Mouse (Mus musculus) layer of hippocampus, postnatal 14 days (tissue): ENCODE results near the gene Agfg2. TPM values are rescaled to one million over a fixed set of nuclear protein-coding genes. Genes with fewer than 3 reads are reported as not detected.
A peak's percentile ranks its signal among the peaks of the same experiment; 100 is the strongest.
"Not testable (repeated sequence)": the region's sequence is repeated elsewhere in the genome, so short reads cannot be mapped to it uniquely, and the experiment has no call there.

Source experiments
- DNase-seq, 2 experiments: peaks; one replicate each; pipeline ENCODE4 v3.0.0; 2021 to 2022; ENCODE audit warnings: low spot score in 2 of 2, mixed read lengths in 1 of 2
- total RNA-seq, 2 experiments: library from RNA; stranded (reverse); gene quantifications; 2 replicates each; pipeline ENCODE4 v1.2.3; 2021

Agfg2 gene
- total RNA-seq, 2 experiments from 2014 or later, result 51.7 to 56.5 TPM

DNA sequence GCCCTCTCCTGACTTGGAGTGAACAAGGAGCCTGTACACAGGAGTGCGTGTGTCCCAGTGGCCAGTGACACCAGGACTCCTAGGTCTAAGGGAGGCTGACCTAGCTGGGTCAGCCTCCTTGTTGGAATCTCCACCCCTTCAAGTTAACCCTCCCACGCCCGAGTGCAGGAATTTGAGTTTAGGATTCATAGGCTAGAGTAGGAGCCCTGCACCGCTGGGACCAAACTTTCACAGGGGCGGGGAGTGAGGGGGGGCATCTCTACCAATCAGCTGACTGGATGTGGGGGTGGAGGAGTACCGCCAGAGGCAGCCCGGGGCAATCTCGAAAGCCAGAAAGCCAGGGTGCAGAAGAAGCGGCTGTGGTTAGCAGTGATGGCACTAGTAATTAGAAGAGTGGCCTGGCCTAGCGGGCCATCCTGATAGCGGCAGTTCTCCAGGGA is 38.9 kb downstream of the Agfg2 start, which contains the start of gene Irs3:
Irs3 (minus strand) TSS at position 63 of the 440 bp plus-strand sequence.
- DNase-seq, result no peak

- DNase-seq, result no peak
These were observed 39.4 kb downstream of the Agfg2 start for GRCm38 (mm10) chr5:137645091-137645651.

GRCm38 (mm10) chr5:137644484-137644883 is 40.0 kb downstream of the Agfg2 start:
- DNase-seq, result no peak

- no peak for DNase-seq
These were observed 41.6 kb downstream of the Agfg2 start for GRCm38 (mm10) chr5:137642886-137643285.

DNA sequence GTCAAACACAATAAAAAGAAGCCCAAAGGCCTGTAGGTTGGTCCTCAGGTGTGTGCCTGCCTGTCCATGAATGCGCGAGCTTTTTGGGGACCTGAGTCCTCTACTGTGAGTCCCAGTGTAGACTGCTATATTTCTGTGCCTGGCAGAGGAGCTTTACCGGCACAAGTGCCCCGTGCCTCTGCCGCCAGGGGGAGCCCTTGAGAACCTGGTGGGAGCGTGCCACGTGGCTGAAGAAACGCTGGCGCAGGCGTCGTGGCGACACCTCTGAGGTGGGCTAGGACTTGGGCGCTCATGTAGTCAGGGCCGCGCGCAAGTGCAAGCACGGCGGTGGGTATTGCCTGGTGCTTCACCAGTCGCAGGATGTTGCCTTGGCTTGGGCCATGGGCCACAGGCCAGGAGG is 43.5 kb downstream of the Agfg2 start, which contains the start of gene Sap25:
Sap25 (plus strand) TSS at position 281 of the 400 bp plus-strand sequence.
- DNase-seq, result no peak

DNA sequence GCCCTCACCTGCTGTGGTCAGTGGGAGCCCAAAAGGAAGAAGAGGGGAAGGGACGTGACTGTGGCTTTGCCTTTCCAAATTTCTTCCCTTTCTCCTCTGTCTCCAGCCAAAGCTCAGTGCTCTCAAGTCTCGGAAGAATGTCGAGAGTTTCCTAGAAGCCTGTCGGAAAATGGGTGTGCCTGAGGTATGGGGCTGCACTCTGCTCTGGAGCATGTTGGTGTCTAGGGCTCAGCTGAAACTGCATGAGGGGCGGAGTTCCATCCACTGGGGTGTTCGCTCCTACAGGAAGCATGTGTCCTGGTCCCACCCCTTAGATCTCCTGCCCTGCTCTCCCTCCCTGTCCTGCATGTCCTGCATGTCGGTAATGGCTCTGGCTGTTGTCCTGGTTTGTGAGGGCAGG is 45.1 kb downstream of the Agfg2 start:
- DNase-seq, result no peak

- DNase-seq, result no peak
These were observed 51.0 kb downstream of the Agfg2 start for GRCm38 (mm10) chr5:137633397-137634084.

DNA sequence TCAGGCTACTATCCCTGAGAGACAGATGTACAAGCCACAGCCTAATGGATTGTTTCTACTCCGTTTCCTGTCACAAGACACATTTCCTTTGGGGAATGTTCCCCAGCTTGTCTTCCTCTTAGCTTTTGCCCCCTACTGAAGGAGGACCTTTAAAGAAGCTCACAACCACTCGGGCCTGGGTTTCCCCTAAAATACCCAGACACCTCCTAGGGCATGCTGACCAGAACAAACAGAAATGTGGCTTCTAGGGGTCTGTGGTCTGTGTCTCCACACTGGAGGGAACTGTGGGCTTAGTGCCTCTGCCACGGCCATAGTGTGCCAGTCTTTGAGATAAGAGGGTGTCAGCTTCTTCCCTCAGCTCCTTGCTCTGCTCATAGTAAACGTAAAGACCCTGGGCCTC is 52.9 kb downstream of the Agfg2 start:
- no peak for DNase-seq

DNA sequence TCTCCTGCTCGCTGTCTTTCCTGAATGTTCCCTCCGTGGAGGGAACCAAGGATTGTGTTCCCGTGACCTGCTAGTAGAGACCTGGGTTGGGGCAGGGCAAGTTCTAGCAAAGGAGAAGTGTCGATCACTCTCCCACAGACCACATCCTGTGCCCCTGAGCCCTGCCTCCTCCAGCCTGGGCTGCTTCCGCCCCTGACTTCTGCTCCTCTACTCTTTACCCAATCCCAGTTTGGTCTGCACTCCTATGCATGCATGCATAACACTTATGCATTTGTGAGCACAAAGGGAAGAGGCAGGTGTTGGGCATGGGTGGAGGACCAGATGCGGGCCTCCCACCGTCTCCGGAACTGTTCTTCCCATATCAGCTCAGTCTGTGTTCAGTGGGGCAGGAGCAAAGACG is 53.4 kb downstream of the Agfg2 start:
- no peak for DNase-seq

- DNase-seq, result no peak
These were observed 53.9 kb downstream of the Agfg2 start for GRCm38 (mm10) chr5:137630602-137631001.

DNA sequence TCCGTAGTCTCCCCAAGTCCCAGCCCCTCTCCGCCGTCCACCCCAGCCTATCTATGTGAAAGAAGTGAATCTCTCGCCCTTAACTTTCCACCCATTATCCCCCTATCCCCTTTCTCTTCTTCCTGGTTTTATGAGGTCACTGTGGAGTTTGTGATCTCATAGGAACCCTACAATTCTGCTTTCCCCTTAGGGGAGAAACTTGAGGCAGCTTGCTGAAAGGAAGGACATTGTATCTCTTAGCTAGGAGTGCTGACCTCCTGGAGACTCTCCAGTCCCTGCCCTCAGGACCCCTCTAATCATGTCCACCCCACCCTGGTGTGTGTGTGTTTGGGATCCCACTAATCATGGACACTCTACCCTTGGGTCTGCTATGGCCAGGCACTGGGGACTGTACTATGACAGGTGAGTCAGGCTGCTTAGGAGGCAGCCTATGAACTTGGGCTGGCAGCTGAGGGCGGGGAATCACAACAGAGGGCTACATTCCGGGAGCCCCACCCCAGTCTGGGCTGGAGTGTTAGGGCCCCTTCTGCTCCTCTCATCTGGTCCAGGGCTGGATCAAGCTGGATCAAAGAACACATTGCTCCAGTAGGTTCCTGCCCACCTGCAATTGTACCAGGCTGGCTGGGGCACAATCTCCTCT is 54.5 kb downstream of the Agfg2 start:
- no peak for DNase-seq

- no peak for DNase-seq
These were observed 55.2 kb downstream of the Agfg2 start for GRCm38 (mm10) chr5:137629306-137629721.

- DNase-seq, result peak; percentile 96 to 100
These were observed 55.8 kb downstream of the Agfg2 start, which contains the start of the genes Fbxo24, Lrch4 and Gm20605 for GRCm38 (mm10) chr5:137628498-137629305. Fbxo24 (minus strand) TSS chr5:137629002. Lrch4 (plus strand) TSS chr5:137629121. Gm20605 (plus strand) TSS chr5:137629175.

DNA sequence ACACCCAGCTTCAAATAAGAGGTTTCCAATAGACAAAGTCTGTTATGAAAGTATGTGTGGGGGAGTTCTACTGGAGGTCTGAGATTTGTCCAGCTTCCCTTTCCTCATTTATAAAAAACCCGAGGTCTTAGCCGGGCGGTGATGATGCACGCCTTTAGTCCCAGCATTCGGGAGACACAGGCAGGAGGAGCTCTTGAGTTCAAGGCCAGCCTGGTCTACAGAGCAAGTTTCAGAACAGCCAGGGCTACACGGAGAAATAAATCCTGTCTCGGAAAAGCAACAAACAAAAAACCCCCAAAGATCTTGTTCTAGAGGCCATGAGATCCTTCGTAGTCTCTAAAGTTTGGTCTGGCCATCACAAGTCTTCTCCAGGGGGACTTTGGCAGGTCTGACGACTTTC is 56.5 kb downstream of the Agfg2 start:
- no peak for DNase-seq

DNA sequence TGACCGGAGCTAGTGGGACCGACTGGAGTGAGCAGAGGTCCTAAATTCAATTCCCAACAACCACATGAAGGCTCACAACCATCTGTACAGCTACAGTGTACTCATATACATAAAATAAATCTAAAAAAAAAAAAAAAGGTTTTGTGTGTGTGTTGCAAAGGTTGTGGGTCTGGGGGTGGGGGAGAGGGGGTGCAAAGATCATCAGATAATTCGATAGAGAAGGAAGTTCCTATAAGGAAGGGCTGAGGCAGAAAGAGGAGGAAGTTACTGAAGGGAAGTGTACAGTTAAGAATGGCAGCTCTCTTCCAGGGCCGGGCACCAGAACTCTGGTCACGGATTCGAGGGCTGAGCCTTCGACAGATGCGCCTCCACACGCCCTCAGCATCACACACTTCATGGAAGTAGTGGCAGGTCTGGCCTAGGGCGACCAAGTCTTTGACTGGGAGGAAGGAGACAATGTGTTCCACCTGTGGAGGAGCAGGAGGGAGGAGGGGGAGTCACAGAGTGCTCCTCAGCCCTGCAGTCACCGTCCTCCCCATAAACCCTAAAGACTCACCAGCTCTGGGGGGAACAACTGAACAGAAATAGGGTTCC is 60.5 kb downstream of the Agfg2 start:
- no peak for DNase-seq

GRCm38 (mm10) chr5:137615347-137615746 is 69.2 kb downstream of the Agfg2 start:
- no peak for DNase-seq

- DNase-seq, result not testable (repeated sequence)
These were observed 69.6 kb downstream of the Agfg2 start for GRCm38 (mm10) chr5:137614921-137615320.

GRCm38 (mm10) chr5:137613550-137613949 is 71.0 kb downstream of the Agfg2 start, which contains the start of gene Pcolce:
Pcolce (minus strand) TSS chr5:137613784.
- no peak for DNase-seq

DNA sequence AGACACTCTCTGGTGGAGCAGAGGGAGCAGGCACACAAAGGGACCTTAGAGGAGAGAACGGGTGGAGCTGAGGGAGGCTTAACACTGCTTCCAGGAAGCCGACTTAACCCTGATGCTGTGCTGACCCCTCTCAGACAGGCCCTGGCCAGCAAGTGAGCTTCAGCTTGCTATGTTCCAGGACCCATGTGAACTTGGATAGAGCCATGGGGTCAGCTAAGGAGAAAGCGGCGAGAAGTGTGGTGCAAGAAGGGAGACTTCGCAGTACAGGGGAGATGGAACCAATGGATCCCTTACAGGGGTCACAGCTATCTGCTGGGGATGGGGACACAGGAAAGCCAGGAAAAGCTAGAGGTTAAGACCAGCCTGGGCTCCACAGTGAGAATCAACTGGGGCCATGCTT is 71.5 kb downstream of the Agfg2 start:
- no peak for DNase-seq

DNA sequence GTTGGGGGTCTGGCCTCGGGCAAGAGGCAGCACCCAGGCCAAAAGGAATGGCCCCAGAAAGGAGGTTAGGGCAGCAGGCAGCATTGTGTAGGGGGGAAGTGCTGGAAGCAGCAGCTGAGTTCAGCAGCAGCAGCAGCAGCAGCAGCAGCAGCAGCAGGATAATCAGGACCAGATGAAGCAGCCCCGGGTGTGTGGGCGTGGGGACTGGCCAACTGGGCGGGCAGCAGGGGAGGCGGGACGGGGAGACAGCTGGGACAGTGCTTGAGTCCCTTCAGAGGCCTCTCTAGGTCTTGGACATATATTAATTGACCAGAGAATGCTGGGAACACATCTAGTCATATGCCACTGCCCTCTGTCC is 73.3 kb downstream of the Agfg2 start:
- no peak for DNase-seq
